Mouse (Mus musculus): ENCODE results near the gene Rnasel.

GRCm38 (mm10) chr1:153764136-153764535, 14.9 kb downstream of the Rnasel start:
- TF ChIP-seq EP300 (IDR thresholded peaks at IDR 0.05; ENCODE audit: low read length) (no peak), CTCF (conservative IDR thresholded peaks at IDR 0.05 in 1 of 2, IDR thresholded peaks at IDR 0.05 in 1 of 2; ENCODE audit: low read depth in 2 of 2, low read length in 2 of 2) (peak in 1 of 2 experiments; percentile 41; a peak in 2 of 4 replicates), BHLHE40 (IDR thresholded peaks at IDR 0.05; ENCODE audit: low read depth, low read length) (no peak)

Measured in CH12.LX (cell line).